Mouse (Mus musculus) large intestine, adult 2 months (tissue): Measurements from ENCODE around the gene Efcab6. TPM values are rescaled to one million over a fixed set of nuclear protein-coding genes. Genes with fewer than 3 reads are reported as not detected.

Source experiments
- DNase-seq: peaks from one replicate; pipeline ENCODE4 v3.0.0-alpha.2; 2012; ENCODE audit warnings: low read depth, low spot score
- WGBS: fragments of 180-500 bp; shearing (Covaris S2); methylation state at CpG from one replicate; pipeline ENCODE4 v1.1.7; 2018; 5-methylcytosine and 5-hydroxymethylcytosine counted together
- polyA plus RNA-seq: library from polyadenylated mRNA; depleted of rRNA; stranded (reverse); fragments of >200 nt; gene quantifications from 2 replicates; pipeline ENCODE4 v1.2.3, GENCODE M21; 2012

Gene Efcab6
- polyA plus RNA-seq, 1 experiment: not detected

- 5% methylated on average over 16 of the region's 16 CpGs for WGBS
- DNase-seq: no peak
Measured at GRCm38 (mm10) chr15:84069455-84070050, 4.4 kb upstream of the Efcab6 start.

DNA sequence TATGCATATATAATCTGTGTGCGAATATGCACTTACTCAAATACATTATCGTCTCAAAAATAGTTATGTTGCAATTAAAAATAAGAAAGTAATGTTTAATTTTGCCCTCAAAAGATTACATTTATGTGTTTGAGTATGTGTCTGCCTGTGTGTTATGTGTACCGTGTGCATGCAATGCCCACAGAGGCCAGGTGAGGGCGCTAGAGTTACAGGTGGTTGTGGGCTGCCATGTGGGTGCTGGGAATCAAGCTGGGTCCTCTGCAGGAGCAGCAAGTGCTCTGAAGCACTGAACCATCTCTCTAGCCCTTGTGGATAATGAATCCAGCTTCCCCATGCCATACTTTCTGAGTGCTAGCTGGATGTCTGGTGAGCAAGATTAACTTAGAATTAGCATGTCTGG is 522 bp upstream of the Efcab6 start:
- no peak for DNase-seq
- 73% methylated on average over 4 of the region's 4 CpGs for WGBS

DNA sequence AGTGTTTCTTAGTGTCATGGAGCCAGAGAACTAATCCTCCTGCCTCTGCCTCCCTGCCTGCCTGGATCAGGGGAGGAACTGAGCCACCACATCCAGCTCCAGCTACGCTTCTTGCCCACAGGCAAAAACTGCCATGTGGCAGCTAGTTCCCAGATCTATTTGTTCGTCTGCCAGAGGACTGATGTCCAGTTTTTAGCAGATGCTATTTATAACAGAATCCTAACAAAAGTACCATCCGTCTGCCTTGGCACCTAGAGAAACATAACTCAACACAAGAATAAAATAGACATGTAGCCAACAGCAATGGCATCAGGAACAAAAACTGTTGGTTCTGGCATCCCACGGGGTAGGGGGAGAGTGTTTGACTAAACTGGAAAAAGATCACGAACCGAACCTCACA is 6.3 kb downstream of the Efcab6 start:
- no peak for DNase-seq
- 80% methylated on average over 6 of the region's 6 CpGs for WGBS

DNA sequence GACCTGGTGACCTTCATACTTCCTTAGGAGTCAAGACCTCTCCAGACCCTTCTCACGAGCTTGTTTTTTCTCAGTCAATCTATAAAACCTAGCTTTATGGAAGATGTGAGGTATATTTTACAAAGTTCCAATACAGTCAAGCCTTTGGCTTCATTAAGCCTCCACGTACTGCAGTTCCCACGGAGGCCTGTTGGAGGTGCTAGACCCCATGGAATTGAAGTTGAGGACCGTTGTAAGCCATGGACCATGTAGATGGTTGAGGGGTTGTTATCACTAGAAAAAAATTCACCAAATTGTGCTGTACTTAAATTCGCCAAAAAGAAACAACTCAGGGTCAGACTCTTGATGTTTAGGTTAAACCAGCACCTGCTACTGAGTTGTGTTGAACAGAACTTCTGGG is 9.1 kb downstream of the Efcab6 start:
- DNase-seq: no peak
- 59% methylated on average over 5 of the region's 5 CpGs for WGBS

DNA sequence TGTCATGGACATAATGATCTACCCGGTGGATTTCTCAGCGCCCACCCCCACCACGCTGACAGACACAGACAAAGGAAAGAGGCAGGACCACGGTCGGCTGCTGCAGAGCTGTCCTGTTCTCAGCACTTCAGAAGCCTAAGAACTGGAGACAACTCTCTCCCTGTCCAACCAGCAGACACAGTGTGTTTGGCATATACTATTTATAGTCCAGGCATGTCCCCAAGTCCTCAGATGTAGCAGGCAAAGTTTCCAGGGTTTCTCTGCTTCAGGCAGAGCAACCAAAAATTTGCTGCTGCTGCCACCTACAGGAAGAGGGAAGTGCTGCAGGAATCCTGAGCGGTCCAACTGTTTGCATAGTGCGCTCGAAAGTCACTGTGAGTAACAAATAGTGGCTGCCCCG is 11.3 kb downstream of the Efcab6 start:
- peak; percentile 19 for DNase-seq
- WGBS: 37% methylated on average over 9 of the region's 9 CpGs

DNA sequence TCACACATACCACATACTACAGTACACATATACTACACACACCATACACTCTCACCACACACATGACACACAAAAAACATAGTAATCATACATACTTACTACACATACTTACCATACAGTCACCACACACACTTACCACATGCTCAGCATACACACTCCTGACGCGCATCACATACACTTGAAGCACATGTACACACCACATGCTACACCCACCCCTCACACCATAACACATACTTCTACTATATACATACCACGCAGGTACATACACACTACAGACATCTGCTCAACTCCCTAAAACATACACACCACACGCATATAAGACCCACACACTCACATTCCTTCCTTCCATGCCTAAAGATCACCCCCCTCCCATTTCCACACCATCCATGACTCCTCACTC is 11.9 kb downstream of the Efcab6 start:
- DNase-seq: no peak
- 91% methylated on average over 4 of the region's 4 CpGs for WGBS

DNA sequence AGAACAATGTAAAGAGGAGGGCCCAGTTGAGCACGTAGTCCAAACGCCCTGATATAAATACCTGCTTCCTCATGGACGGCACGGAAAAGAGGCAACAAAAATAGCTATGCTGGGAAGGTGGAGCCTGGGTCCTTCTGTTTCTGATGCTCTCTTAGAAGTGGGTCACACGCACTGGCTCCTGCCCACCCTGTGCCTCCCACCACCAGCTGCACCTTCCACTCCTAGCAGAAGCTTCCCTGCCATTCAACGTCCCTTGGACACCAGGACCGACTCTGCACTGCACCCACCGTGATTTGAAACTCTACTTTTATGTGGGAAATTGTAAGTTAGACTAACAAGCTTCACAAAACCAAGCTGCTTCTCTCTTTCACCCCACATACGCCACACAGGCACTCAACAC is 12.8 kb downstream of the Efcab6 start:
- DNase-seq: no peak
- WGBS: 71% methylated on average over 9 of the region's 9 CpGs

- DNase-seq: no peak
- WGBS: 41% methylated on average over 7 of the region's 7 CpGs
Measured at GRCm38 (mm10) chr15:84049570-84049969, 15.6 kb downstream of the Efcab6 start.

- 91% methylated on average over 6 of the region's 6 CpGs for WGBS
- no peak for DNase-seq
Measured at GRCm38 (mm10) chr15:84045562-84045961, 19.6 kb downstream of the Efcab6 start.

DNA sequence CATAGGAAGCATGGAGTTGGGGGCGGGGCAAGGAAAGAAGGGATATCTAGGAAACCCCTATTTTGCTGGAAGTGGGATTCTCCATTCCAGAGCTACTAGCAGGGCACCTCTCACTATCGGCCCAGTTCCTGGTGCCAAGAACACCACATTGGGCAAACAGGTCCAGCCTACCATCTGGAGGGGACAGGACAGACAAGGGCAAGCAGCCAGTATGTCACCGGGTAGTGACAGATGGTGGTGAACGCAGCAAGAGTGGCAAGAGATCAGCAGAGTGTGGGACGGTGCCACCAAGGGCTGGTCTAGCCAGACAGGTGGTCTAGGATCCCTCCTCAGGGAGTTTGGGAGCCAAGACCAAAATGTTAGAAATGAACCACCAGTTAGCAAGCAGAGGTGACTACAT is 28.1 kb downstream of the Efcab6 start:
- WGBS: 83% methylated on average over 5 of the region's 5 CpGs
- no peak for DNase-seq

GRCm38 (mm10) chr15:84025651-84026050 is 39.5 kb downstream of the Efcab6 start:
- 73% methylated on average over 8 of the region's 8 CpGs for WGBS
- no peak for DNase-seq

DNA sequence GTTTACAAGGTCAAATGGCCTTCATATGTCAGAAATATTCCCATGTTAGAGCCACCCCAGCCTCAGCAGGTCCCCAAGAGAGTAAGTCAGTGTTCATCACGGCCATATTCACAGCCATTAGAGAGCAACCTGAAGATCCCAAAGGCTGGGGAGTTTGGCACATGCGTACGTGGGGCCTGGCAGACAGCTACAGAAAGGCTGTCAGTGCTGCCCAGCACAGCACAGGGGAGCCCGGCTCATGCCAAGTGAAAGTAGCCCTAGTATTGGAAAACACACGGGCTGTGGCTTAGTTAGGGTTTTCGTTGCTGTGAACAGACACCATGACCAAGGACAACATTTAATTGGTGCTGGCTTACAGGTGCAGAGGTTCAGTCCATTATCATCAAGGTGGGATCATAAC is 40.3 kb downstream of the Efcab6 start:
- DNase-seq: no peak
- WGBS: 79% methylated on average over 6 of the region's 6 CpGs

DNA sequence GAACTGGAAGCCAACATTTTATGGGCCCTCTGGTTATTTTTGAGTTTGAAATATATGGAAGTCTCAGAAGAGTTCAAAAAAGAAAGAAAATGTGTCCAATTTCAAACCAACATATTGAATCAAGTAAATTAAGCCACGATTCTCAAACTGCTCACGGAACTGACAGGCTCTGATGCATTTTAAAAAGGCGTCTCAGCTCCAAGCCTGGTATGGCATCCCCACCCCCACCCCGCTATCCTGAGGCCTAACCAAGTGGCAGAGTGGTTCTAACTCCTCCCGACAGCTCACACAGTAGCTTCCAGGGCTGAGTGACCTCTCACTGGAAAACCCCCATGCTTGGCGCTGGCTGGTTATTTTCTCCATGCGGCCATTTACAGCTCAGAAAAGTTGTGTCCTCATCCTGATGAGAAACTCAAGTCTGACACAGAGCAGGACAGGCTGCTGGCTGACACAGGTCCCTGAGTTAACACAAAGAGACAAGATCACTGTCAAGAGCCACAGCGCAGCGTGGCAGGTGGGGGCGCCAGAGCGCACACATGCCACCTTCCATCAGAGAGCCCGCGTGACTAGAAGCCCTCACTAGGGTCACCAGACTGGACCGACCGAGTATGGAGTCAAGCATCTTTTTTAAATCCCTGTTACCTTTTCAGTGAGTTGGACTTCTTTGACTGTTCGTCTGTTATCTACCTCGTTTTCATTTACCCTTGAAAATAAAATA is 55.7 kb downstream of the Efcab6 start:
- DNase-seq: no peak
- 57% methylated on average over 17 of the region's 17 CpGs for whole genome bisulfite sequencing

GRCm38 (mm10) chr15:84004306-84004705 is 60.9 kb downstream of the Efcab6 start:
- 87% methylated on average over 14 of the region's 14 CpGs for WGBS
- DNase-seq: no peak

GRCm38 (mm10) chr15:83999071-83999470 is 66.1 kb downstream of the Efcab6 start:
- DNase-seq: no peak
- WGBS: 74% methylated on average over 3 of the region's 3 CpGs

DNA sequence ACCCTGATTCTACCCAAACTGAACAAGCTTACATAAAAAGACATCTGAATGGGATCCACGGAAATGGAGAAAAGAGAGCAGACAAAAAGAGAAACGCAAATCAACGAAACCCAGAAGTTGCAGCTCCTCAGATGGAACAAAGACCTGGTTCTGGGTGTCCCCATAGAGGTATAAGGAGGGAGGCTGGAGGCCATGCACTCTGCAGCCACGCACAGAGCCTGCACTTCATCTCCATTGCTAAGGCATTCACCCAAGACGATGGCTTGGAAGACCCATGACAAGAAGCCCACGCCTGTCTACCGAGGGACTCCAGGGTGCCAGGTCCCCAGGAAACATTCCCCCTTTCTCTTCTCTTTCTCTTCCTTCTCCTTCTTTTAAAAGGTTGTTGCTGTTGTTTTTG is 66.6 kb downstream of the Efcab6 start:
- no peak for DNase-seq
- 45% methylated on average over 7 of the region's 7 CpGs for WGBS

DNA sequence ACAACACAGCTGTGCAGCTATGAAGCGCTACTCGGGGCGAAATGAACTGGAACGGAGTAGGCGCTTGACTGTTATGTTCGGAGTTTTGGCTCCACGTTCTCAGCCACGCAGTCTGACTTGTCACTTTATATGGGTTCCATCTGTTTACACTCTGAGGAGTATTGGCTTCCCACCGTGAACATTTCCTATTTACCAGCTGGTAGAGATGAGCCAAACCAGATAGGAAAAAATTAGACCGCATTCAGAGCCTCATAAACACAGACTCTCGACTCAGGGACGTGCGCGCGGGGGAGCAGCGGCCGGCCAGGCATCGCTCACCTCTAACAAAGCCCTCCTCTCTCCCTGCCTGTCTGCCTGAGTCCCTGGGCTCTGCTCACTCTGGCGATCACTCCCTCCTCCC is 67.1 kb downstream of the Efcab6 start:
- WGBS: 16% methylated on average over 19 of the region's 19 CpGs

DNA sequence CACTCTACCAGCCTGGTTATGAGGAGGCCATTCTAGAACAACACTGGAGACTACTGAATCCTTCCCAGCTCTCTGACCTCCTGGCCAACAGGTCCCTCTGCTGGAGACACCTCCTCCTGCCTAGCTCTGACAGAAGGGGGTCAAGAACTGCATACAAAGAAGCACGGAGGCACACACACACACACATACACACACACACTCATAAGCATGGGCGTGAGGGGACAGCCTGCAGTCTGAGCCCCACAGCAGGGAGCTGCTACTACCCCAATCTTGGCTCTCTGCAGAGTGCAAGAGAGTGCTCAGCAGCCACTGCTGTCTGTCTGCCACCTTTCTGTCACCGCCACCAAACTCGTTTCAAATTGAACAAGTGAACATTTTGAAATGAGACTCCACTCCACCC is 67.6 kb downstream of the Efcab6 start:
- DNase-seq: no peak
- 31% methylated on average over 4 of the region's 4 CpGs for WGBS

More for the DNA sequence above, 67.1 kb downstream of the Efcab6 start:
- DNase-seq: no peak

DNA sequence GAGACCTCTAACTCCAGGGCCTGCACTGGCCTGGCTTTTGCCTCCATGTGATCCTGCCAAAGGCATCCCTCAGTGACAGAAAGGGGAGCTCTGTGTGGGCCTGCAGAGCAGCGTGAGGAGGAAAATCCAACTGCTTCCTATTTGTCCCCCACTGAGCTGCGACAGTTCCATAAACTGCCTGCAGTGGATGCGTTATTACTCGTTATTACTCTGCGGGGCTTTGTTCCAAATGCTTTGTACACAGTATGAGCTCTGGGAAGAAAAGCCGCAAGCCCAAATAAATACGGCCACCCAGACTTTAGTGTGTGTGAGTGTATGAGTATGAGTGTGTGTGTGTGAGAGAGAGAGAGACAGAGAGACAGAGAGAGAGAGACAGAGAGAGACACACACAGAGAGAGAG is 68.3 kb downstream of the Efcab6 start:
- DNase-seq: no peak
- 54% methylated on average over 7 of the region's 7 CpGs for WGBS

GRCm38 (mm10) chr15:83992191-83992590 is 73.0 kb downstream of the Efcab6 start:
- 89% methylated on average over 15 of the region's 15 CpGs for WGBS
- DNase-seq: no peak

- WGBS: 26% methylated on average over 3 of the region's 3 CpGs
Measured at GRCm38 (mm10) chr15:83991461-83991860, 73.7 kb downstream of the Efcab6 start.

DNA sequence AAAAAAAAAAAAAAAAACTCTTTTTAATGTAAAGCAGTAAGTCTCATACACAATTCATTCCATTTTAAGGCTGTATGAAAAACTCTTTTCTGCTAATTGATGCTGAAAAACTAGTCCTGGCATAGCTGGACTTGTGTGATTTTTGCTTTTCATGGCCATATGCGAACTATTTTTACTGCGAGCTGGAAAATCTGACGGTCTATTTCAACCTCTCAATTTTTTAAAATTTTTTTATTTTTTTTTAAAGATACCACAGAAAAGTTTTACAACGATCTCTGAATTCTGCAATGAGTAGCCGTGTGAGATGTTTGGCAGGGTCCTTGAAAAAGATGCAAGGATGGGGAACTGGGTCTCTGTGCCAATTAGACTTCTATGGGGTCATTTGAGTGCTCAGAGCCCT is 75.9 kb downstream of the Efcab6 start:
- WGBS: 88% methylated on average over 5 of the region's 5 CpGs
- no peak for DNase-seq

More at GRCm38 (mm10) chr15:83991461-83991860, 73.7 kb downstream of the Efcab6 start:
- no peak for DNase-seq
